Mouse (Mus musculus) 3T3-L1 (cell line): Measurements from ENCODE around the gene Bcl11b.

Experiments used
- DNase-seq: peaks from one replicate; pipeline ENCODE4 v3.0.0-alpha.2; 2015; ENCODE audit warnings: low read depth, low spot score

Bcl11b gene

GRCm38 (mm10) chr12:108003483-108003882 lies at the start of gene Bcl11b:
Gene Bcl11b, minus strand, starts transcription at chr12:108003602.
- no peak for DNase-seq

DNA sequence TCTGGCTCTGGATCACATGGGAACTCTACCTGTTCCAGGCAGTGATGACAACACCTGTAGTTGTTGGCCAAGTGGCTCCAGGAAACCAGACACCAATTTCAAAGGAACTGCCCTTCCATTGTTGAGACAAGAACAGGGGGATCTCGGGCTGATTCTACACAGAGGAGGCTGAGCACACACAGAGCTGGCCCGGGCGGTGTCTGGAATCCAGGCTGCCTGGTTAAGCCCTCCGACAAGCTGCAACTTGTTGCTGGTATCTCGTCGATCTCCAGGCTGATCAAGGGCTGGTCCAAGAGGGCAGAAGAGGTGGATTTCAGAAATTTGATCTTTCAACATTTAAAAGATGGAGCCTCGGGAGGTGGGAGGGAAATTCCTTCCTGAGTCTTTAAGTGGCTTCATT lies 47.6 kb upstream of the Bcl11b start:
- no peak for DNase-seq

- DNase-seq, result no peak
Measured at GRCm38 (mm10) chr12:108049625-108050024, 46.2 kb upstream of the Bcl11b start.

DNA sequence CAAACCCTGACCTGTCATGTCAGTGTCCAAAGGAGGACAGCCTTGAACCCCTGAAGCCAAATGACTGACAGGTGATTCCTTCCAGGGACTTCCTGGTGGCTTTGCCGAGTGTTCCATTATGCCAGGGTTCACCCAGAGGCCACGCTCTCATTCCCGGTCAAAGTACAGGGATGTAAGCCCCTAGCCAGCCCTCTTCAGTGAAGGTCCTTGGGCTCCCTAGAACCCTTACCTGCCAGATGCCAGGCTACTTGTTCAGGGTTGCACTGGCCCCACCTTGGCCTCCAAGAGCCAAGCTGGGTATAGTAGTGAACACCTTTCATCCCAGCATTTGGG lies 38.8 kb upstream of the Bcl11b start:
- no peak for DNase-seq

- DNase-seq, result peak; percentile 69
Measured at GRCm38 (mm10) chr12:108041571-108042238, 38.3 kb upstream of the Bcl11b start.

DNA sequence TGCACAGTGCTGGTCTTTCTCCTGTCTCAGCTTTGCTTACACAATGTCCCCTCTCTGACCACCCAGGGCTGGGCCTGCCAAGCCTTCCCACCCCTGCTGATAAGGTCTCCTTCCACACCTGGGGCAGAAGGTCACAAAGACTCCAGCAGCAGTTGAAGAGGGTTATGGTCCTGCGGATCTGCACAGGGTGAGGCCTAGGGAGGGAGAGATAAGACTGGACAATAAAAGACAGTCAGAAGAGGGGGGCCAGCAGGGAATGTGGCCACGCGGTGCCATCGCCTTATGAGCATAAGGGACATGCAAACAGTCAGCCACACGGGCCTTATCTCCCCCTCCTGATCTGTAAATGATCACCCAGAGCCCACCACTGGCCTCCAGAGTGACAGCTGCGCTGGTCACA lies 34.0 kb upstream of the Bcl11b start:
- no peak for DNase-seq

DNA sequence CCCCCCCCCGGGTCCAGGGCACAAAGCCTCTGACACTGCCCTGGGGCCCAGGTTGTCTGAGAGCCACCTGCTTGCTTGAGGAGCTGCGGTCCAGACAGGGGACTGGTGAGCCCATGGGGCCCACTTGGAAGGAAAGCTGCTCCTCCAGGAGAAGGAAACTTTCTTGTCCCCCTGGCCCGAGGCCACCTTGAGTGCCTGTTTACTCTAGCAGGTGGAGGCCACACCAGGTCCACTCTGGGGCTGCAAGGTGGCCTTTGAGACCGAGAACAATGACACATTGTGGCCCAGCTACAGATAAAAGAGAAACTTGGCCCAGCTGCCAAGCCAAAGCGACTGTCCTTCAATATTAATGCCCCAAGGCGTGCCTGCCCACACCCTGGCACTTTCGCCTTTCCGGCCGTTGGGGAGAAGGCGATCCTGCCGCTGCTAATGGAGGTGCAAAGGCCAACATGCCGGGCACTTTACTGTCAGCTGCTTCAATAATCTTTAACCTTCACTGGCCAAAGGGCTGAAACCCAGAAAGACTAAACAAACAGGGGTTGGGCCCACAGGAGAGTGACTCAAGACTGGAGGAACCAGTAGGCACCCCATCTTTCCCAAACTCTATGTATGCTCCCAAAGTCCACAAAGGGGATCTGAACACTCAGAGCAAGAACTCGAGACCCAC lies 32.1 kb upstream of the Bcl11b start:
- no peak for DNase-seq

- no peak for DNase-seq
Measured at GRCm38 (mm10) chr12:108022835-108023615, 19.6 kb upstream of the Bcl11b start.

DNA sequence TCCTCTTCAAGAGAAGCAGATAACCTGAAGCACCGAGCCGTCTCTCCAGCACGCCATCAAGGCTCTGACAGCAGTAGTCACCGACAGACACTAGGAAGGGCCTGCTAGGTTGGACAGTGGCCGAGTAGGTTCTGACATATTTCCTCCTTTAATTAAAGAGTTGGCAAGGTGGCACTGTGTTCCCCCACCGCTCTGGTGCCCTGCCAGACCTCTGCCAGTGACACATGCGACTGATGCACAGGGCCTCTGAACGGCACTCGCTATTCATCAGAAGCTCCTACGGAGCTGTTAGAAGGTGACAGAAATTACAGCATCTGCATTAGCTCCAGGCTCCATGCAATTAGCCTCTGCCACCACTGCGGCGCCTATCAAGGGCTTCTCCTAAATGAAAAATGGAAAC lies 8.6 kb upstream of the Bcl11b start:
- no peak for DNase-seq

- no peak for DNase-seq
Measured at GRCm38 (mm10) chr12:108010346-108010745, 6.9 kb upstream of the Bcl11b start.

- peak; percentile 5 for DNase-seq
Measured at GRCm38 (mm10) chr12:108009156-108009555, 5.8 kb upstream of the Bcl11b start.

GRCm38 (mm10) chr12:108005816-108006626 lies 2.6 kb upstream of the Bcl11b start:
- DNase-seq, result no peak

- DNase-seq, result no peak
Measured at GRCm38 (mm10) chr12:108005488-108005800, 2.0 kb upstream of the Bcl11b start.

DNA sequence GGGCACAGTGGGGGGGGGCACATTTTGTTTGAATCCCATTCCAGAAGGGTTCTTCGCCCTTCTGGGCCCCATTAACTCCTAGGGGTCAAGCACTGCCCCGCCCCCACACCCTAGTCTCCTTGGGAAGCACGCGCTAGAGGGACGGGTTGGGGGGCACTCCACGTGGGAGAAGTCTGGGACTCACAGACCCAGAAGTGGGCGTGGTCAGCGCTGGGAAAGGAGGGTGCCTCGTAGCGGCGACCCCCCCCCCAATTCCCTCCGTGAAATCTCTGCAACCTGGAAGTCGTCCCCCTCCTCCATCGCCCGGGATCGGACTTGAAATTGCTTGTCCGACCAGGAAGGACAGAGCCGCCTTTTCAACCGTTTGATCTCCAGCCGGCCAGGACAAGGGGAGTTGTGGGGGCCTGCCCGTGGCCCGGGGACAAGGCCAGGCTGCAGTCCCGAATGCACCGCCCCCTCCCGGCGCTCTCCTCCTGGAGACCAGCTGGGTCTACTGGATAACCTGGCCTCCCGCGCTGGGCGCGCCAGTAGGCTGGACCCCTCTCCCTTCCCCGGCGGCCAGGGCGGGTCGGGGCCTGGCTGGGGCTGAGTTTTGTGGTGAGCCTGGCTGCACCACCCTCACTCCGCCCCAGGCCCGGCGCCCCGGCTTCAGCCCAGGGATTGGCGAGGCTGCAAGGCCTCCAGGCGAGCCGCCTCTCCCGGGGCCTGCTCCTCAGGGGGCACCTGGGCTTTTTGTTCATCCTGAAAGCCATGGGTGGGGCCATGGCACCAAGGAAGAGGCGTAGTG lies 1.5 kb upstream of the Bcl11b start:
- DNase-seq, result no peak

DNA sequence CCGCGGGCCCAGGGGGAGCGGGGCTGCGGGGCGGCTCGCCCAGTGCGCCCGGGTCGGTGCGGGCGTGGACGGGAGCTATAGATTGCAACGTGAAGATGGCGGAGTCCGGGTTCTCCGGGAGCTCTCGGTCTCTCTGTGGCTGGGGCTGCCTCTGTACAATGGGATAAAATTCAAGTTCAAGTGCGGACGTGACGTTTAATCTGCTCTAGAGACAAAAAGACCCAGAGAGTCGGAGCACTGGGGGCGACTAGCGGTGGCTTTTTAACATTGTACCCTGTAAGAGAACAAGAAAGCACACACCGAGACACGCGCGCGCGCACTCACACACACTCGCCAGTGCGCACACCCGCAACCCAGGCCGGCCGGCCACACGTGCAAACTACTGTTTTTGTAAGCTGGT lies 526 bp upstream of the Bcl11b start:
- DNase-seq, result peak; percentile 64

GRCm38 (mm10) chr12:108002436-108003189 lies 789 bp downstream of the Bcl11b start:
- no peak for DNase-seq

- DNase-seq, result no peak
Measured at GRCm38 (mm10) chr12:108001652-108002340, 1.6 kb downstream of the Bcl11b start.

- DNase-seq, result no peak
Measured at GRCm38 (mm10) chr12:108000715-108001080, 2.7 kb downstream of the Bcl11b start.

GRCm38 (mm10) chr12:107999751-108000714 lies 3.4 kb downstream of the Bcl11b start:
- no peak for DNase-seq
